Mouse (Mus musculus) adipocyte (in vitro differentiated cells): ENCODE measurements around the gene Lamtor4.
"Not testable (repeated sequence)": the region's sequence is repeated elsewhere in the genome, so short reads cannot be mapped to it uniquely, and the experiment has no call there.

ENCODE experiments used
- DNase-seq: peaks from one replicate; pipeline ENCODE4 v3.0.0-alpha.2; 2016; ENCODE audit warnings: low spot score

Lamtor4 gene

DNA sequence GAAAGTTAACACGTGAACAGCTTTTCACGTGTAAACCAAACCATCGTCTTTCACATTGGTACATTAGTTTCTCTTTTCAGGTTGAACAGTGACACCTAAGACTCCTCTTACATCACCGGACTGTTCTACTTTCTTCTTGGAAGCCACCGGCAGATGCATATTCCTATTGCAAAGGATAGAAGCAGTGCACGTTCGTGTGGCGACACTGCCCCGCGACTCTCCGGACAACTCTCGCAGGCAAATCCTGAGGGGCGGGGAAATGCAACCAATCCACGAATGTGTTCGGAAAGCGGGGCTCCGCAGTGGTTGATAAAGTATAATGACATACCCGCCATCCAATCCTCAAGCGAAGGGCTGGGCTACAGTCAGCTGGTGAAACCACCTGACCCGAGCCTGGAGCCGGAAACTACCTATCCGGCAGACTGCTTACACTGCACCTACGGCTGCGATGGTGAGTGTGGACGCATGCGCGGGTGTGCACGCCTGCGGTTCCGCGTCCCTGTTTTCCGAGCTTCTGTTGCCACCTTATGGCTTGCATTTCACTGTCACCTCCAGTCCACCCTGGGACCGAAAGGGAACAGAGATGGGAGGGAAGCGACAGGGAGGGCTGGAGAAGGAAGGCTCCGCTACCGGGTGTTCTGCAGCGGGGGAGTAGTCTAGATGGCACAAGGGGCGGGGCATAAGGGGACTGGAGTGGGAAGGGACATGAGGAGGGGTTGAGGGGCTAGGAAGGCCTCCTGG lies at the start of gene Lamtor4:
Gene Lamtor4, plus strand, starts transcription at position 130 of the 741 bp plus-strand sequence.
- DNase-seq: peak; percentile 99

DNA sequence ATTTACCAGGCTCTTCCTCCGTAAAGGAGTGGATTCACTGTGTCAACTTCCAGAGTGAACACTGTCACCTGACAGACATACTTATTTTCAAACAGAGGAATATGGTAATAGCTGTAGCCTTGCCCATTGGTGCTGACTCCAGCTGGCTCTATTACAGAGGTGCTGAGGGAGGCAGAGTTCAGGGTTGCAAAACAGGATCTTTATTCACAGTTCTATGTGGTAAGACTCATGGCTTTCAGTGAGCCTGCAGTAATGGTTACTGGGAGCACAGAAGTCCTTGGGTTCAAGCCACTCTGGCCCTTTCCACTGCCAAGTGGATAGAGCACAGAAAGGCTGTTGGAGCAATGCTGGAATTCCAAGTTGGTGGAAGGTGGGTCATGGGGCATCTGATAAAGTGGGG lies 48.0 kb upstream of the Lamtor4 start:
- DNase-seq: peak; percentile 100

DNA sequence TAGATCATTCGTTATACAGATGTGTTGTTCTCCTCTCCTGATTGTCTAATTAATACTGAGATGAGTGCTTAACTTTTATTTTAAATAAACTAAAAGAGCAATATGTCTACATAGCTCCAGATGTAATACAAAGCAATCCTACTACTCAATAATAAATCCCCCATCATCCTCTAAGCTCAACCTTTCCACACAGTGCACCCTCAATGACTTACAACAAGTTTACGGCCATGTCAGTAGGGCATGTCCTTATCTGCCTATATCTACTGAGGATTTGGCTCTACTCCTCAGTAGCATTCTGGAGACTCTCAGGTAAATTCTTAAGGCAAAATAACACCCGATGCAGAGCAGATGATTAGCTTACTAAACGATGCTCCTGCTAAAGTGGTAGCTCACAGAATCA lies 47.4 kb upstream of the Lamtor4 start:
- peak; percentile 59 for DNase-seq

DNA sequence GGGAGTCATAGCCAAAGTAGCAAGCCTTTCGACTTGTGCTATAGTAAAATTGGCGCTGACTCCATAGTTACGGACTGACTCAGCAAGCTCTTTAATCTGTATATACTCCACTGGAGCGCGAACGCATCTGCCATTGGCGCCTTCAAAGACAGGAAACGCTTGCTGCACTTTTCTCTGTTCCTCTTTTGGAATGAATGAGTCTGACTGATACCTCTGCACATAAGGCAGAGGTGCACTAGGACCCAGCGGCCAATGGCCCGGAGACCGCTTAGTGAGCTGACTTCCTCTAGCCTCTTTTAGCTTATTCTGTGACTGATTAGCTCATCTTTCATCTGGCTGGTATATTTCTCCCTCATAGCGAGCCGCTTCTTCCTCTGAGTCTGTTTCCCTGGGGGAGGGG lies 38.6 kb upstream of the Lamtor4 start:
- not testable (repeated sequence) for DNase-seq

DNA sequence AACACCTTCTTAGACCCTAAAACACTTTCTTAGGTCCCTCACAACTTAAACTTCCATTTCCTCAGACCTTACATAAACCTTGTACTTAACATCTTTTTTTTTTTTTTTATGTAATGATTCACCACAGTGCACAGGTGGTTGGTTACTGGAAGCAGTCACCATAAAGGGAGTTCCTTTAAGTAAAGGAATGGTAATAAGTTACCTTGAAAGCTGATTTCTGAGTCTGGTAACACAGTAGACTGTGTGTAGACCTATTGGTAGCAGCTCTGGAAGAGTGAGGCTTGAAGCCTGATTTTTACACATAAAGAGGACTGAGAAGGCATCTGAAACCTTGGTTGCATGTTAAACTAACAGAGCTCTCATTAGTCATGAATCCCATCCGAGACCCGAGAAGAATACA lies 35.4 kb upstream of the Lamtor4 start:
- DNase-seq: no peak

DNA sequence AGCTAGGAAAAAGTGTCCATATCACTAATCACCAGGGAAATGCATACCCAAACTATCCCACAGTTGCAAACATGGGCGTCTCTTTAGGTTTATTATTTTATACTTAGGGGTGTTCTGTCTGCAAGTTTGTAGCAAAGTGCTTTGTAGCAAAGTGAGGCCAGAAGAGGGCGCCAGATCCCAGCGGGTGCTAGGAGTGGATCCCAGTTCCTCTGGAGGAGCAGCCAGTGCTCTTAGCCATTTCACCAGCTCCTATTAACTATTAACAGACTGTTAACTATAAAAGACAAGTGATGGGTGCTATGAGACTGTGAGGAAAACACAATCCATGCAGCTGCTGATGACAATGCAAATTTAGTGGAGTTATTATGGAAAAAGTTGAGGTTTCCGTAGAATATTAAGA lies 33.2 kb upstream of the Lamtor4 start:
- peak; percentile 98 for DNase-seq

DNA sequence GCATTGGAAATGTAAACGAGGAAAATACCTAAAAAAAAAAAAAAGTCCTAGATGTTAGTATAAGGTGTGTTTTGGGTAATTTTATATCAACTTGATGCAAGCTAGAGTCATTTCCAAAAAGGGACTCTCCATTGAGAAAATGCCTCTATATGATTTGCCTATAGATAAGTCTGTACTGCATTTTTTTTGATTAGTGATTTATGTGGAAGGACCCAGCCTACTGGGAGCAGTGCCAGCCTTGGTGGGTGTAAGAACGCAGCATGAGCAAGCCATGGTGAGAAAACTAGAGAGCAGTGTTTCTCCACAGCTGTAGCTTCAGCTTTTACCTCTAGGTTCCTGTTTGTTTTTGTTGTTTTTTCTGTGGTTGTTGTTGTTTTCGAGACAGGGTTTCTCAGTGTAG lies 32.0 kb upstream of the Lamtor4 start:
- DNase-seq: peak; percentile 58

DNA sequence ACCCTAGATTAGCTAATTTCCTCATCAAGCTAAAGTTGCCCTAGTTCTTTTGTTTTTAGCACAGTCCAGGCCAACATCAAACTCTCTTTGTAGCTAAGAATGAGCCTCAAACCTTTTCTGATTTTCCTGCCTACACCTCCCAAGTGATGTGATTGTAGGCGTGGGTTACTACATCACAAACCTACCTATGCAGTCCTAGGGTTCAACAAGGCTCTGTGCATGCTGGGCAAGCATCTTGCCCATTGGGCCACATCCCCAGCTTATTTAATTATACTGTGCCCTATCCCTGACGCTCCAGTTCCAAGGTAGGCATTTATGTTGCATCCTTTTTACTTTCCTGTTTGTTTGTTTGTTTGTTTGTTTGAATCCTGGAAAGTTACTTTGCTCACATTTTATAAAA lies 29.6 kb upstream of the Lamtor4 start, which contains the start of gene Nxpe5:
Gene Nxpe5, plus strand, starts transcription at position 199 of the 400 bp plus-strand sequence.
- no peak for DNase-seq

DNA sequence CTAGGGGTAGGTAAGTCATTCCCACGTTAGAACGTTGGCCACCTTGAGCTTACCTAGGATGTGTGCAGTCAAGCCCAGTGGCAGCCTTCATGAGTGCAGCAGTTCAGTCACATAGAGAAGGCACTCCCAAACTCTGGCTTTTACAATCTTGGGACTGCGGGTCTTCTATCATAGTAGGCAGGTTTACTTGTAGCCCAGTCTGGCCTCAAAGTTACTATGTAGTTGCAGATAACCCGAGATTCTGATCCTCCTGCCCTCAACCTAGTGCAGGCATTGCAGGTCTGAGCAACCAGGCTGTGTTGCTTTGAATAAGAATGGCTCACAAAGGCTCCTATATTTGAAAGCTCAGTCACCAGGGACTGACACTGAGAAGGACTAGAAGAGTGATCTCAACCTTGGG lies 28.8 kb upstream of the Lamtor4 start:
- DNase-seq: no peak

DNA sequence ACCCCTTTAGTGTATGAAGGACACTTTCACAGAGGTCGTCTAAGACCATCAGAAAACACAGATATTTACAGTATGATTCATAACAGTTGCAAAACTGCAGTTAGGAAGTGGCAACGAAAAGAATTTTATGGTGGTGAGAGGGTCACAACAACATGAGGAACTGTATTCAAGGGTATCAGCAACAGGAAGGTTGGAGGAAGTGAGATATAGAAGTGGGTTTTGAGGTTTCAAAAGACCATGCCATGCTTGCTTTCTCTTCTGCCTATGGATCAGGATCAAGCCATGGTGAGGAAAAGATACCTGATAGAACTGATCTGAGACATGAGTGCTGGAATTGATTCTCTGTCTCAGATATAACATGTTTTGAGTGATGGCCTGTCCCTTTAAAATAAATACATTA lies 27.9 kb upstream of the Lamtor4 start:
- DNase-seq: no peak

DNA sequence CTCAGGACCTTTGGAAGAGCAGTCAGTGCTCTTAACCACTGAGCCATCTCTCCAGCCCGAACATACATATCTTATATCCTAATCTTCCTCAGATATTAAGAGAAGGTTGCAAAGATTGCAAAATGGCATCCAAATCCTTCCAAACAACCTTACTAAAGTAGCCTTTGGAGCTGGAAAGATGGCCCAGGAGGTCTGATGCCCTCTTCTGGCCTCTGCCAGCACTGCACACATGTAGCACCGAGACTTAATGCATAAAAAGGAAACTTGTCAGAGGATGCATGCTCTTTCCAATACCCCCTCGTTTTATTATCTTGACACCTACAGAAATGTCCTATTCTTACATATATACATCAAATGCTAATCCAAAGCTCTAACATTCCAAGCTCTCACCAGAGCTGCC lies 27.3 kb upstream of the Lamtor4 start:
- peak; percentile 69 for DNase-seq

DNA sequence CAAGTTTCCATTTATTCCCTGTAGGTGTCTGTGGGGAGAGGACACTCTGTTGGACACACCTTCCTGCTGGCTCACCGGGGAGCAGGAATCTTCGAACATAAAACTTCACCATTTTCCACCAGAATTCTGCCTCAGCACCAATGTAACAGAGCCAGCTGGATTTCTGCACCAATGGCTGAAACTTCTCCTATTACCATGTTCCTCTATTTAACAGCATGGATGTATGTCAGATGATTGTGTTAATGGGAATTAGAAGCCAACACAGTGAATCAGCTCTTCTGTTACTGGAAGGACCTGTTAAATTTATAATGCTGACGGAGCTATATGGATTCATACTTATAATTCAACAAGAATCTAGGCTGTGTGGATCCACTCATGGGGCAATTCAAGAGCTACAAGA lies 25.8 kb upstream of the Lamtor4 start:
- DNase-seq: no peak

DNA sequence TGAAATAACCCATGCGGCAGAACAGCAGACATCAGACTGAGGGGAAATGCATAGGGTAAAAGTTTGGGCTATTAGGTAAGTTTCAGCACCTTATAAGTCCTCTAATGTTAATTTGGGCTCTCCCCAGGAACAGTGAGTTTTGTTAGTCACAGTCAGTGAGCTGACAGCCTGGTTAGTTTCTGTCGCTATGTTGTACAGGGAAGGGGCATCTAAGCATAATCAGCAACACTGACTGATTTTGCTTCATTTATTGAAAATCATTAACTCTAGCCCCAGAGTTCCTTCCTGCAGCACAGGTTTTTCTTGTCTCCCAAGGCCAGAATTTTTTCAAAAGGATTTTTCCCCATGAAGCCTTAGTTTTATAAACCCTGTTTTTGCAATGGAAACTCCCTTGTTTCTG lies 21.5 kb upstream of the Lamtor4 start:
- DNase-seq: no peak

DNA sequence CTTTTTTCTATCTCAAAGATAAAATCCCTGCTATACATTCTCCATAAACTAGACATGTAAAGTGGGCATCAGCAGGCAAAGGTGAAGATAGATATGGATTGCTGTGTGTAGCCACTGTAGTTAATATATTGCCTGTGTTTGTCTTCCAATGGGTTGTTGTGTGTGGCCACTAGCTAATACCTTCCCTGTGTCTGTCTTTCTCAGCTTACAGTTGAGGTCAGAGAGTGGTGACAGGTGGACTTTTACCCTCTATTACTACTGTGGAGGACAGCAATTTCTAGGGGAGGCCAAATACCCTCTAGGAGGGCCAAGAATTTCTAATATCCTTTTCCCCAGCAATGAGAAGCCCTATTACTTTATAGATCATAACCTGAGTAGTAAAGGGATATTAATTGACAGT lies 21.1 kb upstream of the Lamtor4 start:
- no peak for DNase-seq

DNA sequence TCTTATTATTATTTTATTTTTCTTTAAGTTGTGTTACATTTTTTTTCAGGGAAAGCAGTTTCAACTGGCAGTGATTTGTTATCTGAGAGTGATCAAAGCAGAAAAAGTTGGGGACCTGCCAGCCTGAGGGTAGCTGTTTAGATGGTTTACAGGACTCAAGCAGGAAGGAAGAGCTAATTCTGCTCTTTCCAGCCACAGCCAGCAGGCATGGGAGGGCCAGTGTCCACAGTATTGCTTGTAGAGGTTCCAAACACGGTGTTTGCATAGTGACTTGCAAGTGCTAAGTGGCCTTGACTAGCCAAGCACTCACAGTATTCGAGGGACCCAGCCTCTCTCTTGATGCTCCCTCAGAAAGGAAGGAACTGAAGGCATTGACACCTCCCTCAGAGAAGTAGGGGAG lies 13.8 kb upstream of the Lamtor4 start:
- DNase-seq: no peak

DNA sequence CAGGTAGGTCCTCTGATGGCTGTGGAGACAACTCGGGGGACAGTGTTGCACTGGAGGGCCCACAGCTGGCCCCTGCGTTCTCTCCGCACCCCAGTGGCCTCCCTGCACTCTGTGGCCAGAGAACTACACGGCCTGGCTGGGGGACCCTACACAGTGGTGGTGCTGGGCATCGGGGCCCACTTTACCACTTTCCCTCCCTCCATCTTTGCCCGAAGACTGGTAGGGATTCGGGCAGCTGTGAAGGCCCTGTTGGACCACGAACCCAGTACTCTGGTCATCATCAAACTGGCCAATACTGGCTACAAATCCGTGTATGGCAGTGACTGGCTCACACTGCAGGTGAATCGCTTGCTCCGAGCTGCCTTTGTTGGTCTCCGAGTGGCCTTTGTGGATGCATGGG lies 4.1 kb upstream of the Lamtor4 start:
- DNase-seq: no peak

DNA sequence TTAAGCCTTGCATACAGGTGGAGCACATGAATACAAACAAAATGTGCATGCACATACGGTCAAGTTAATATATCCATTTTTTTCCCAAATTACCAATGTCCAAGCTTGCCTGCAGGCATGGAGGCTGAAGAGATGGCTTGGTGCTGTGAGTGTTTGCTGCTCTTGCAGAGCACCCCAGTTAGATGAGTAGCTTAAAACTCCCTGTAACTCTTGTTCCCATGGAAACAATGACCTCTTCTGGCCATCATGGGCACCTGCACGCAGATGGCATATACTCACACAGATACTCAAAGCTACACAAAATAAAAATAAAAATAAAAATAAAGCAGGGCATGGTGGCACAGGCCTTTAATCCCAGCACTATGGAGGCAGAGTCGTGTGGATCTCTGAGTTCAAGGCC lies 2.2 kb upstream of the Lamtor4 start:
- no peak for DNase-seq

DNA sequence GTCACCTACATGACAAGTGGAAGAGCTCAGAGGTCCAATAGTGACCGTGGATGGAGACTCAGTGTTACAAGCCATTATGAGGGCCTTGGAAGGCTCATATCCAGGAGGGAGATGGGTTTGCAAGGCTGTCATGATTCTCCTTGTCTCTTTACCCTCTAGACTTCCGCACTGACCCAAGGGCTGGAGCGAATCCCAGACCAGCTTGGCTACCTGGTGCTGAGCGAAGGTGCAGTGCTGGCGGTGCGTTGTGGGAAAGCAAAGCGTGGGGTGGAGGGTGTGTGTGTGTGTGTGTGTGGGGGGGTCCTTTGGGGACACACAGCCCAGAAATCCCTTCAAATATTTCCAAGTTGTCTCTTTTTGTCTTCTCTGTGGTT lies 799 bp downstream of the Lamtor4 start:
- DNase-seq: no peak

DNA sequence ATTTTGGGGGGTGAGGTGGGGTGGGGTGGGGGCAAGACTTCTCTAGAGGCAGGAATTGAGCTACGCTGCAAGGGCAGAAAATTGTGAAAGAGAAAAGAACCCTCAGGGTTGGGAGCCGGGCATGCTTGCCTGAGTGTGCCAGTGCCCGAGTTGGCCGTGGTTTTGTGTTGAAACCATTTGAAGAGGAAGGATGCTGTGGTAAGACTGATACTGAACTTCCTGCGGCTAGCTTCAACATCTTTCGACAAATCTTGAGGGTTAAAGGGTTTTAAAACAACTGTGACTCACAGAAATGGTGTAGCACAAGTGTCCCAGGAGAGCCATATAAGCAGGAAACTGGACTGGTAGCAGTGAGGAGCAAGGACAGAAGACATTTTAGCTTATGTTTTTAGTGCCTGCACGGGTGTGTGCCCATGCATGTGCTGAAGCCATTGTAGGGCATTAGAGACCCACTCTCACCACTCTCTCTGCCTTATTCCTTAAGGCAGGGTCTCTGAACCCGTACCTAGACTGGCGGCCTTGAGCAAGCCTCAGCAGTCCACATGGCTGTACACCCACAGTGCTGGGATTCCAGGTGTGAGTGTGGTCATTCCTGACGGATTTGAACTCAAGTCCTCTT lies 1.8 kb downstream of the Lamtor4 start:
- no peak for DNase-seq

DNA sequence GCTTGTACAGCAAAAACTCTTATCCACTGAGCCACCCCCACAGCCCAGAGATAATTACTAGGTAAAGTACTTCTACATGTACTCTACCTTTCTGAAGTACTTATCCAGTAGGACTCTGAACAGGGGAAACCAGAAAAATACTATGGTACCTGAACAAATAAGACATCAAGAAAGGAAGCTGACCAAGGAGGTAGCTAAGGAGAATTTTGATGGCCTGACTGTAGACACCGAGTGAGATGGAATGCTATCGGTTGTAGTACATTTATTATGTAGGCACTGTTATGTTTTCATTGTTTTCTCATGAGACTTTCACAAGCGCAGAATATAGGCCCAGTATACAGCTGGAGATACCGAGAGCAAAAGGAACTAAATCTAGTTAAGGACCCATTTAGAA lies 2.3 kb downstream of the Lamtor4 start:
- no peak for DNase-seq

DNA sequence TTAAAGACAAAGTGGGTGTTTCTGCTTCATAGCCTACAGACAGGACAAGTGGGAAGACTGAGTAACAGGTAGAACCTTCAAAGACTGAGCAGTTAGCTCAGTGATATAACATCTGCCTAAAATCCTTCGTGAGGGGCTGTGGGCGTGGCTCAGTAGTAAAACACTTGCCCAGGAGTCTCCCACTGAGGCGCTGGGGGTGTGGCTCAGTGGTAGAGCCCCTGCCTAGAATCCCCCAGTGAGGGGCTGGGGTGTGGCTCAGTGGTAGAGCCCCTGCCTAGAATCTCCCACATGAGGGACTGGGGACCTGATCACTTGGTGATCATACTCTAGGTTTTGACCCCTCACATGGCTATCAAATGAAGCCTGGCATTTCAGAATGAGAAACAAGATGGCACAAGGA lies 2.8 kb downstream of the Lamtor4 start:
- no peak for DNase-seq

DNA sequence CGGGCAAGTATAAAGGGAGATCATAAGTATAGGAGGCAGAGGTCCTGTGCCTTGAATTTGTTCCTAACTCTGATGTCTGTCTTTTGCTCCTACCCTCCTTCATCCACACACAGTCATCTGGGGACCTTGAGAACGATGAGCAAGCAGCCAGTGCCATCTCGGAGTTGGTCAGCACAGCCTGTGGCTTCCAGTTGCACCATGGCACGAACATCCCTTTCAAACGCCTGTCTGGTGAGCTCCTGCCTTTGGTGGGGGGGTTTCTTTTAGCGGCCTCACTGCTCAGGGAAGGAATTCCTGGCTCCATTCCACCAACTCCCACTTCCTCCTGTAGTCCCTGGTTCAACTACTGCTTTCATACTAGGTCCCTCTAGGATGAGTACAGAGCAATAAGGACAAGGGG lies 3.3 kb downstream of the Lamtor4 start:
- DNase-seq: no peak

DNA sequence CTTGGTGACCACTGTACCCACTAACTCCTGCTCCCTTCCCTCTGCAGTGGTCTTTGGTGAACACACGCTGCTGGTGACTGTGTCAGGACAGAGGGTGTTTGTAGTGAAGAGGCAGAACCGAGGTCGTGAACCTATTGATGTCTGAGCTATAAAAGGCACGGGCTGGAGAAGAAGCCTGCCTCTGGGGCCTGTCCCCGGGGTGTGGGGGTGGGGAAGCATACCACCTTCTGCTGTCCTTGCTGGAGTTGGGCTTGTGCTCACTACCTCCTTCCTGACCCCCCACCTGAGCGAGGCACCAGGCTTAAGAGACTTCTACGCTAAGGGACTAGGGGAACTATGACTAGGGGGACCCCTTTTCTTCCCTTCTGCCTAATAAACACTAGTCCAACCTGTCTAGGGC lies 3.7 kb downstream of the Lamtor4 start:
- DNase-seq: no peak

DNA sequence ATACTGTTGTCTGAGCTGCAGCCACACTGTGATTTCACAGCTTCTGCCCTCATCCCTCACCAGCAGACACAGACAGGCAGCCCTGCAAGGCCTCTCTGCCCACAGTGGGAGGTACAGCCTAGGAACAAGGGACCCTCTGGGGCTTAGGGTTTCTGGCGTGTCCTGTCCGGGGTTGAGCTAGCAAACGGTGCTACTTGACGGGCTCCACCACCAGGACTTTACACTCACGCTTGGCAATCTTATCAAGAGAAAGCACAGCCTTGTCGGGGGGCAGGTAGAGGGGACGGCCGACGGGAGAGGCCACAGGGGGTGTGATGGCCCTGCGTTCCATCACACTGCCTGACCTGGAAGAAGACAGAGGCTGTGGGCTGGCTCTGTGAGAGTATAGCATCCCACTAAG lies 4.8 kb downstream of the Lamtor4 start:
- DNase-seq: no peak
